Mouse (Mus musculus) right cerebral cortex, postnatal 4 days (tissue): ENCODE measurements around the gene Cacnb4.

Experiments used
- DNase-seq: peaks from one replicate; pipeline ENCODE4 v3.0.0-alpha.2; 2022

The Cacnb4 gene

DNA sequence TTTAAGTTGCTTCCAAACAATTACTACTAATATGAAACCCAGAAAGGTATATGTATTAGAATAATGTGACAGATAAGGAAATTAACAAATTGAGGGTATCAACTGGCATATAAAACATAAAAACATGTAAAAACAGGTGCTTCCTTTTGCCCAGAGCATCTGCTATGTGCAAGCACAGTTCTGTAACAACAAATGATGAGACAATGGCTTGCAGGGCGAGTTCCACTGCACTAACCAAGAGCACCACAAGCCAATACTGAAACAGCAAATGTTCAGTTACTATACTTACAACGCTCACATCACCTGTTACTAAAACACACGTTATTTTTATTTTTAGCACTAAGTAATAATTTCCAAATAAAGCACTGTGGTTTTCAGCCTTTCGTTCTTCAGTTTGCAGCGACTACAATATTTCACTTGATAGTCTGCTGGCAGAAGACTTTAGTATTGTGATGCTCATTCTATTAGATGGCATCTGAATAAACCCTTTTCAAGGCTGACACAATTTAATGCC lies 264.1 kb downstream of the Cacnb4 start:
- DNase-seq, result no peak

DNA sequence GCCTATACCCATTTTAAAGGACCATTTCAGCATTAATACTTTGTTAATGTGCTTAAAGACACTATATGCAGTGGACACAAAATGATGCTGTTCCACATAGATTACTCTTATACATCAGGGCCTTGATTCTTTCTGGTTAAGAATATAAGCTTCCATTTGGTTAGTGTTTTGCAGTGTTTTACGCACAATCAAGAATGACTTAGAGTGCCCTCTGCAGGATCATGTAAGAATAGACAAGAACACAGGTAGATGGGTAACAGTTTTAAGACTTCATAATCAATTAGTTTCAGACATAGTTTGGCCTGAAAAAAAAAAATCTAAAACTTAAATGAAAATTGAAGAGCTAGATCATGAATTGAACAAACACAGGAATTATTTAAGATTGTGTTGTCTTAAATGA lies 270.2 kb downstream of the Cacnb4 start:
- DNase-seq, result no peak

DNA sequence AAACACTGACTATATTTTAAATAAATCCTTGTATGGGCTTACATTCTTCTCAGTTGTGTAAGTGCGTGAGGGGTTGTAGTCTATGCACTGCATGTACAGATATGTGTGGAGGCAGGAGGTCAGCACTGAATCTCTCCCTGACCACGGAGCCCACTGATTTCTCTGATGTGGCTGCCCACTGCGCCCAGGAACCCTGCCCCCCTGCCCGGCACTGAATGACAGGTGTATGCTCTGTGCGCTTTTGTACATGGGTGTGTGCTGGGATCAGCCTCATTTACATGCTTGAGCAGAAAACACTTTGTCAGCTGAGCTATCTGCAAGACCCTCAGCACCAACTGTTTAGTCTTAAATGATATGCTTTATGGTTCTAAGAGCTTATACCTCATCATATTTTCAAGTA lies 271.4 kb downstream of the Cacnb4 start:
- DNase-seq, result no peak

DNA sequence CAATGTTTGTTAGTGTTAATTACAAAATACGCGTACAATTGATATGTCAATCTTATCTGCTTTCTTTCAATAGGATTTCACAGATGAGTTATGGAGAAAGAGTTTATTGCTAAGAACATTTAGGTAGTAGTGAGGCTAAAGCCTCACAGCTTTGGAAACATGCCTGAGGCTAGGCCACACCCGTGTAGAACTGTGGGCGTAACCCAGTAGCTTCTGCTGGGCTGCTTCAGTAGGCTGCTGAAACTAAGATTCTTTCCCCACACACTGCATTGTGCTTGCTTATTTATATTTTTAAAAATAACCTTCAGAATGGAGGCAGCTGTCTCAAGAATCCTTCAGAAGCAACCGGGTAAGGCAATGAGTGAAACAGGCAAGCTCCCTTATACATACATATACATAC lies 282.1 kb downstream of the Cacnb4 start:
- no peak for DNase-seq

DNA sequence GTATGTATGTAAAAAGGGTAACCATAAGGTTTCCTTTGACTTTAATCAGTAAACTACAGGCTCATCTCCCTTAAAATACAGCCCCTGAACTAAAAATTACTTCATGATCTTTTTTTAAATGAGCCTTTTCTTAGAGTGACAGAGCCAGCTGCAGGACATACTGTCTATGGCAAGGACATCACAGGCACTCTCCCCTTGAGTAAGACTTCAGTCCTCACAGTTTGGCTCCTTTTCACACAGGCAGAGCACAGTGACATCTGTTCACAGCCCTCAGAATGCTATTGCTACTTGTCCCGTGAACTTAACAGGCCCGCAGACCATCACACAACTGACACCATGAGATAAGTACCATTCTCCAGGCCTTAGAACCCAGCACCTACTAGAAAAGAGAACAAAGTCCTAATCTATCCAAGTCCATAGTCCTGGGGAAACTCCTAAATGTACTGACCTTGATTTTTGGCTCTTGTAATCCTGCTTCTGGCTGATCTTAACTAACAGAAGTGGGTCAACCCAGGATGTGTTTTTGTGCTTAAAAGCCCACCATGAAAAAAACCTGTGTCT lies 286.1 kb downstream of the Cacnb4 start:
- DNase-seq, result no peak

DNA sequence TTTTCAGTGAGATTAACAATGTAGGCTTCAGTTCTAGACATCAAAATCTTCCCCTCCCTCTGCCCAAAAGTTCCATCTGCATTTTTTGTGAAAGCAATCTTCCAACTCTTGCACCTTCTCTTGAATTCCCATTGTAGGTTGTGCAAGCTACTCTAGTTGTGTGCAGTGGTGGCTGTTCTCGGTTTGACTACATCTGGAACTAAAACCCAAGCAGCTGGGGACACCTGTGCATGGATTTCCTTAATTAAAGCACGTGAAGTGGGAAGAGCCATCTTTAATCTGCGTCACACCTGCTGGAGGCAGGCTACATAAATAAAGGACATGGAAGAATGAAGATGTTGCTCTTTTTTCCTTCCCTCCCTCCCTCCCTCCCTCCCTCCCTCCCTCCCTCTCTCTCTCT lies 286.7 kb downstream of the Cacnb4 start:
- DNase-seq, result no peak

DNA sequence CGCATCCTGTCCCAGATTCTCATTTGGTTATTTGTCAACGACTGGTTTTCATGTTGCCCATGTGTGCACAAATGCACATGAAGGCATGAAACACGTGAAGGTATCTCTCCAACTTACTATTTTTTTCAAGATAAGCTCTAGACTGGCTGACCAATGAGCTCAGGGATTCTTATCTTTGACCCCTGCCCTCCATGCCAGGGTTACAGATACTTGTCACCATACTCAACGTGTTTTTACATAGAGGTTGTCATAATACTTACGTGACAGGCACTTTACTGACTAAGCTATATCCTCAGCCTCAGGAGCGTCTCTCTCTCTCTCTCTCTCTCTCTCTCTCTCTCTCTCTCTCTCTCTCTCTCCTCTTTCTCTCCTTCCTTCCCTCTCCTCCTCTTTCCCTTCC lies 290.2 kb downstream of the Cacnb4 start:
- no peak for DNase-seq

DNA sequence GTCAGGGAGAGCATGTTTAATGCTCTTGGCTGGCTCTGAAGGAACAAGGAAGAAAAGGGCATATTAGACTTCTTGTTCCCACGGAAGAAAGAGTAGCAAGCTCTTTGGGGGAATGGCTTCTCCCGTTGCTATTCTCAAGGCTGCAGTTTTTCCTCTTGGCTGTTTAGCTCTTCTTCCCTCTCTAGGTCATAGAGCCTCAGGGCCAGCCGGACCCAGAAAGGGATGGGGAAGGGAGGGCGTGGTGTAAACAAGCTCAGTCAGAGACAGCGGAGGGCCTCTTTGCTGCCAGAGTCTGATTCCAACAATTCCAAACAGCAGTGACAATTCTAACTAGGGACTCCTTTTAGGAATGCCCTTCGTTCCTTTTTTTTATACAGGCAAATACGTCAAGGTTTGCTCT lies 290.6 kb downstream of the Cacnb4 start:
- no peak for DNase-seq

DNA sequence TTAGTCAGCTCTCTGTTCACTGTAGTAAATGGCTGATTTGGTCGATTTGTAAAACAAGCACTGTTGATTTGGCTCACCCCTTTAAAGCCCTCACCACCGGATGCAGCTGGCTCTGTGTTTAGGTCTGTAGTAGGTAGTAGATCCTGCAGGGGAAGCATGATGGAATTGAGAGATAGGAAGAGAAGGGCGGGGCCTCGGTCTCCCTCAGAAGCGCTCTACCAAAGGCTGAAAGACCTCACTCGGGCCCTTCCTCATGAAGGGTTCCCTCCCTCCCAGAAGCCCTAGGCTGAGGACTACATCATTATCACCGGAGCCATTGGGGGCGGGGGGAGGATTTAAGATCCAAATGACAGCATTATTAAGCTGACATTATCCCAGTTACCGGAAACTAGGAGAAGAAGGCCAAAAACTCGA lies 297.8 kb downstream of the Cacnb4 start:
- DNase-seq, result no peak

DNA sequence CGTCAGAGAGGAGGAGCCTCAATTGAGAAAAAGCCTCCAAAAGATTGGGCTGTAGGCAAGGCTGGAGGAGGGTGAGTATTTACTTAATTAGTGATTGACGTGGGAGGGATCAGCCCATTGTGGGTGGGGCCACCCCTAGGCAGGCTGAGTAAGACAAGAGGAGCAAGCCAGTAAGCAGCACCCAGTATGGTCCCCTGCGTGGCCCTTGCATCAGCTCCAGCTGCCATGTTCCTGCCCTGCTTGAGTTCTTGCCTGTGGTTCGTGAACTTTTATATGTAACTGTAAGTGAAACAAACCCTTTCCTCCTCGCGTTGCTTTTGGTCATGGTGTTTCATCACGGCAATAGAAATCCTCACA lies 298.2 kb downstream of the Cacnb4 start, which contains the start of gene Neb:
Gene Neb (minus strand): TSS at position 27 of the 357 bp plus-strand sequence.
- DNase-seq, result no peak
